Mouse (Mus musculus) layer of hippocampus, adult 9-11 months (tissue): ENCODE data around the gene Olfr1195.
"Not testable (repeated sequence)": the region's sequence is repeated elsewhere in the genome, so short reads cannot be mapped to it uniquely, and the experiment has no call there.

ENCODE experiments used
- DNase-seq: peaks from one replicate; pipeline ENCODE4 v3.0.0; 2022

The Olfr1195 gene

GRCm38 (mm10) chr2:88689087-88689486 is at the start of gene Olfr1195:
Gene Olfr1195 (minus strand): TSS chr2:88689187.
- no peak for DNase-seq

GRCm38 (mm10) chr2:88732266-88732665 is 43.3 kb upstream of the Olfr1195 start, which contains the start of gene Olfr1197:
Gene Olfr1197 (minus strand): TSS chr2:88732366.
- DNase-seq = no peak

DNA sequence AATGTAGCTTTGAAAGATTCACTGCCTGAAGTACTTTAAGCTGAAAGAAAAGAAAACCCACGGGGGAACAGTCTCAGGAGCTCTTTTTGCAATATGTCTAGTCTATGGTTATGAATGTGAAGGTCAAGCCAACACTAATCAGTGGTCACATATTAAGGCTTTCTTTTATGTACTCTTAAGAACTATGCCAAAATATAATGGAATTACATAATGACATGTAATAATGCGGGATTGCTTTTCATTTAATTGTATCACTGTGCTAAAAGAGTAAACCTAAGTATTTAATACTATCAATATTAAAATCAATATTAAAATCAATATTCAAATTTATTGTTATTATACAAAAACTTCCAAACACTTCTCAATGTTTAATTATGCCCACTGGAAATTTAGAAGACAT is 15.5 kb upstream of the Olfr1195 start, which contains the start of gene Olfr1196:
TSS of gene Olfr1196 (minus strand) at position 101 of the 400 bp plus-strand sequence.
- DNase-seq = no peak

DNA sequence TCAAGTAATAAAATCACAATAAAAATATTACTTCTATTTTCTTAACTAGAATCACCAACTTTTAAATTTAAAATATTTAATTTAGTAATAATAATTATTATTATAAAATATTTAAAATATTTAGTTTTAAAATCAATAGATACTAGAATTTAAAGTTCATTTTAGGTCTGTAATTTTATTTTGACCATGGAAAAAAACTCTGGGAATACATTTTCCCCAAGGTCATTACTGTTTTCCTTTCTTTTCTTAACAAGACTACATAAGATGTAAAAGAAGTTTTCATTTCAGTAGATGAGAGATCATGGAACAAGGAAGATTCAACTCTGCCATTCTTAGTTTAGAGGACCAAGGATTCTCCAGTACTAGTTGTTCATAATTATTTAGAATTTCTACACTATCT is 13.7 kb downstream of the Olfr1195 start, which contains the start of gene Olfr1193:
TSS of gene Olfr1193 (plus strand) at position 301 of the 400 bp plus-strand sequence.
- not testable (repeated sequence) for DNase-seq

DNA sequence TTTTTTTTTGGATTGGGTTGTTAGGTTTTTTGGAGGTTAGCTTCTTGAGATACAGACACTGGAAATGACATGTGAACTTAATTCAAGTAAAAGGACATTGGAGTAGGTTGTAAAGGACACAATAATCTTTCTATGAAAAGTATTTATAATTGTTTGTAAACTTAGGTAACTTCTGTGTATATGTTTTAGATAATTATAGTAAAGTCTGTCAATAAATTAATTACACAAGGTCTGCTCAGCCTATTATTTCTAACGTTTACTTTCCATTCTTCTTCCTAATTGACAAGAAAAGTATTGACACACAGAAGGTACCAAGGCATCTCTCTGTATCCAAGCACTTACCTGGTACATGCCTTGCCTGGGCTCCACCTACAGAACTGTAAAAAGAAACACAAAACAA is 40.8 kb downstream of the Olfr1195 start, which contains the start of gene Olfr1192-ps1:
TSS of gene Olfr1192-ps1 (plus strand) at position 301 of the 400 bp plus-strand sequence.
- DNase-seq = no peak

GRCm38 (mm10) chr2:88640242-88640641 is 48.7 kb downstream of the Olfr1195 start, which contains the start of gene Olfr1191-ps1:
Gene Olfr1191-ps1 (plus strand): TSS chr2:88640542.
- not testable (repeated sequence) for DNase-seq
